Mouse (Mus musculus) midbrain, embryonic 10.5 days (tissue): Measurements from ENCODE around the gene Taar3. TPM values are rescaled to one million over a fixed set of nuclear protein-coding genes. Genes with fewer than 3 reads are reported as not detected.

Experiments used
- DNase-seq: peaks from one replicate; pipeline ENCODE4 v3.0.0-alpha.2; 2017; ENCODE audit warnings: low spot score
- H3K27ac ChIP-seq: fragments of 300-500 bp; sonication (generic); replicated peaks from 2 replicates; pipeline ENCODE4 v1.5.1; 2016; ENCODE audit warnings: mild to moderate bottlenecking
- H3K27me3 ChIP-seq: fragments of 300-500 bp; sonication (generic); 2 replicates; pipeline ENCODE4 v1.6.1; 2016; ENCODE audit warnings: low read depth, mild to moderate bottlenecking; ENCODE audit not compliant: poor library complexity, severe bottlenecking
- H3K36me3 ChIP-seq: fragments of 300-500 bp; sonication (generic); 2 replicates; pipeline ENCODE4 v1.6.1; 2016; ENCODE audit warnings: mild to moderate bottlenecking, moderate library complexity
- H3K4me1 ChIP-seq: fragments of 300-500 bp; sonication (generic); 2 replicates; pipeline ENCODE4 v1.6.1; 2016
- H3K4me3 ChIP-seq: fragments of 300-500 bp; sonication (generic); 2 replicates; pipeline ENCODE4 v1.5.1; 2016; ENCODE audit warnings: mild to moderate bottlenecking, moderate library complexity
- H3K9me3 ChIP-seq: fragments of 300-500 bp; sonication (generic); replicated peaks from 2 replicates; pipeline ENCODE4 v1.6.1; 2016; ENCODE audit warnings: mild to moderate bottlenecking
- WGBS: fragments of 180-500 bp; shearing (Covaris S2); methylation state at CpG from one replicate; pipeline ENCODE4 v1.1.7; 2016; 5-methylcytosine and 5-hydroxymethylcytosine counted together
- polyA plus RNA-seq: library from polyadenylated mRNA; unstranded; fragments of >200 nt; fragmentation: Nextera tagmentation; extraction: Ambion mirVana; gene quantifications from 2 replicates; pipeline ENCODE4 v1.2.1, GENCODE M21; 2016

The Taar3 gene
- polyA plus RNA-seq, 1 experiment from 2014 or later: not detected

DNA sequence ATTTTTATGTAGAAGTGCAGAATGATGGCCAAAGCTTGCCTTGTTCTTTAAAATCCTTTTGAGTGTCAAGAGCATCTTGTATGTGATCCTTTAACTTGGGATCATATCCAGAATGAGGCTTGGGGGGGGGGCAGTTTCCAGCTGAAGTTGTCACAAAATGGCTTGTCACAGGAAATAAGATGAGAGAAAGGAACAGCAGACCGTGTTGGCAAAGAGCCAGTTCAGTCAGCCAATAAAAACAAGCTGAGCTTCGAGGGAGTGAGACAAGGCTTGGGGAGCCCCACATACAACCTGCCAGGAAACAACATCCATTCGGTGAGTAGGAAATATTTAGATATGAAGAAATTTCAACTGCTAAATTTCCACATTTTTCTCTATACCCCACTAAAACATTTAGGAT lies 14.1 kb downstream of the Taar3 start:
- Histone ChIP-seq H3K9me3 (no peaks in the 10 kb centered on the region), H3K4me3 (no peak overlapping the region), H3K27me3 (no peaks in the 10 kb centered on the region), H3K4me1 (no peaks in the 10 kb centered on the region), H3K27ac (no peak overlapping the region), H3K36me3 (no peaks in the 10 kb centered on the region)
- DNase-seq: no peak
- WGBS: 84% methylated on average over 3 of the region's 3 CpGs

- no peak for DNase-seq
These were observed 15.7 kb downstream of the Taar3 start for GRCm38 (mm10) chr10:23964921-23965610.

GRCm38 (mm10) chr10:23970656-23971165 lies 21.4 kb downstream of the Taar3 start, which contains the start of gene Taar5:
Taar5 (plus strand) TSS chr10:23970706.
- Histone ChIP-seq H3K36me3 (no peaks in the 10 kb centered on the region), H3K4me1 (no peaks in the 10 kb centered on the region), H3K27ac (no peak within 1 kb of the TSS), H3K27me3 (no peaks in the 10 kb centered on the region), H3K4me3 (no peak within 1 kb of the TSS), H3K9me3 (no peaks in the 10 kb centered on the region)
- WGBS: 91% methylated on average over 11 of the region's 11 CpGs
- DNase-seq: no peak

More at GRCm38 (mm10) chr10:23964921-23965610, 15.7 kb downstream of the Taar3 start:
- no peaks in the 10 kb centered on the region for H3K4me1 ChIP-seq
- H3K4me3 ChIP-seq: no peak overlapping the region
- H3K36me3 ChIP-seq: no peaks in the 10 kb centered on the region
- no peak overlapping the region for H3K27ac ChIP-seq
- H3K9me3 ChIP-seq: no peaks in the 10 kb centered on the region
- no peaks in the 10 kb centered on the region for H3K27me3 ChIP-seq
- 88% methylated on average over 6 of the region's 6 CpGs for WGBS

DNA sequence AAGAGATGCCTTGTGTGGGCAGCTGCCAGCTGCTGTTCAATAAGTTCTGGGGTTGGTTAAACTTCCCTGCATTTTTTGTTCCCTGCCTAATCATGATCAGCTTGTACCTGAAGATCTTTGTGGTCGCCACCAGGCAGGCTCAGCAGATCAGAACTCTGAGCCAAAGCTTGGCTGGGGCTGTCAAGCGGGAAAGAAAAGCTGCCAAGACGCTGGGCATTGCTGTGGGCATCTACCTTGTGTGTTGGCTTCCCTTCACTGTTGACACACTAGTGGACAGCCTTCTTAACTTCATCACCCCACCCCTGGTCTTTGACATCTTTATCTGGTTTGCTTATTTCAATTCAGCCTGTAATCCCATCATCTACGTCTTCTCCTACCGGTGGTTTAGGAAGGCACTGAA lies 21.9 kb downstream of the Taar3 start:
- 84% methylated on average over 5 of the region's 5 CpGs for WGBS
- Histone ChIP-seq H3K9me3 (no peaks in the 10 kb centered on the region), H3K27ac (no peak overlapping the region), H3K27me3 (no peaks in the 10 kb centered on the region), H3K4me3 (no peak overlapping the region), H3K36me3 (no peaks in the 10 kb centered on the region), H3K4me1 (no peaks in the 10 kb centered on the region)
- no peak for DNase-seq

DNA sequence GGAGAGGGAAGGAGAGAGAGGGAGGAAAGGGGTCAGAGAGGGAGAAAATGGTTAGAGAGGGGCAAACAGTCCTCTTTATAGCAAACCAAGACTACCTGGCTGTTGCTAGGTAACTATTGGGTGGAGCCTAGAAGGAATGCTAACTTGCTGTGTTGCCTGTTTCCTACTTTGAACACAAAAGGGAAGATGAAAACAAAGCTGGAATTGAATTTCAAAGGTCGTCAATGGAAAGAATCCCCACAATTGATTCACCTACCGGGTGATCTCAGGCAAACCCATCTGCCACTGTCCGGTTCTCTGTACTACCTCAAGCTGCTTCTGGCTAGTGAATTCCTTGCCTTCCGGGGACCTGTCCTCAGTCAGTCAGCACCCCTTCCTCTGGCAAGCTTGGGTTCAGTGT lies 28.6 kb downstream of the Taar3 start:
- H3K9me3 ChIP-seq: no peaks in the 10 kb centered on the region
- DNase-seq: no peak
- no peaks in the 10 kb centered on the region for H3K36me3 ChIP-seq
- 48% methylated on average over 4 of the region's 4 CpGs for WGBS
- H3K4me3 ChIP-seq: no peak overlapping the region
- no peaks in the 10 kb centered on the region for H3K4me1 ChIP-seq
- H3K27me3 ChIP-seq: no peaks in the 10 kb centered on the region
- no peak overlapping the region for H3K27ac ChIP-seq

GRCm38 (mm10) chr10:23978901-23979705 lies 29.7 kb downstream of the Taar3 start:
- 45% methylated on average over 16 of the region's 16 CpGs for WGBS
- Histone ChIP-seq H3K27ac (no peak overlapping the region), H3K4me3 (no peak overlapping the region), H3K9me3 (no peaks in the 10 kb centered on the region), H3K27me3 (no peaks in the 10 kb centered on the region), H3K4me1 (peaks cover 3% of the 10 kb centered on the region; the same call in 1 of the 2 replicates), H3K36me3 (no peaks in the 10 kb centered on the region)
- DNase-seq: peak; percentile 77

DNA sequence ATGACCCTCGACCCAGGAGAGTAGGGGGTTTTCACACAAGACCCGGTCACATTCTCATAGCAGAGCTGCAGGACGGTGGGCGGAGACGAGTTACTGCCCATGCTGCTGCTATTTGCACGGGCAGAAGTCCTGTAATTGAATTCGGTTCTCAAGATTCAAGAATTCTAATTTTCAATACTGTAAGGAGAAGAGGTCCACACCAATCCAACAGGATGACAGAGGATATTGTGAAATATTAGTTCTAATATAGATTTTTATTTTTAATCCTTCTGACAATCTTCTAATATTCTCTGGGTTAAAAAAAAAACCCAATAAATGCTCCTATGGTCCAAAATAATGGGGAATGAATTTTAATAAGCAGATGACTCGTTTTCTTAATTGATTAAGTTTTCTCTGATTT lies 36.2 kb downstream of the Taar3 start, which contains the start of gene Taar6:
Gene Taar6, minus strand, starts transcription at position 101 of the 400 bp plus-strand sequence.
- H3K27me3 ChIP-seq: no peaks in the 10 kb centered on the region
- peaks cover 6% of the 10 kb centered on the region; the same call in 1 of the 2 replicates for H3K4me1 ChIP-seq
- H3K36me3 ChIP-seq: no peaks in the 10 kb centered on the region
- 0 out of 2 replicates have a peak, but pooled peaks cover 3% of the 10 kb centered on the region for H3K9me3 ChIP-seq
- WGBS: 78% methylated on average over 8 of the region's 8 CpGs
- no peak within 1 kb of the TSS for H3K4me3 ChIP-seq
- no peak for DNase-seq
- no peak within 1 kb of the TSS for H3K27ac ChIP-seq

GRCm38 (mm10) chr10:23986419-23986818 lies 37.1 kb downstream of the Taar3 start:
- H3K27me3 ChIP-seq: no peaks in the 10 kb centered on the region
- H3K36me3 ChIP-seq: no peaks in the 10 kb centered on the region
- 0 out of 2 replicates have a peak, but pooled peaks cover 3% of the 10 kb centered on the region for H3K9me3 ChIP-seq
- WGBS: 89% methylated on average over 5 of the region's 5 CpGs
- peaks cover 6% of the 10 kb centered on the region; the same call in 1 of the 2 replicates for H3K4me1 ChIP-seq
- no peak for DNase-seq
- no peak overlapping the region for H3K27ac ChIP-seq
- H3K4me3 ChIP-seq: no peak overlapping the region

- Histone ChIP-seq H3K27me3 (no peaks in the 10 kb centered on the region), H3K36me3 (no peaks in the 10 kb centered on the region), H3K4me1 (no peaks in the 10 kb centered on the region), H3K27ac (no peak within 1 kb of the TSS), H3K9me3 (0 out of 2 replicates have a peak, but pooled peaks cover 2% of the 10 kb centered on the region), H3K4me3 (no peak within 1 kb of the TSS)
- DNase-seq: no peak
- 86% methylated on average over 3 of the region's 3 CpGs for WGBS
These were observed 44.0 kb downstream of the Taar3 start, which contains the start of gene Taar7a for GRCm38 (mm10) chr10:23993381-23993780. Taar7a (minus strand) TSS chr10:23993481.

DNA sequence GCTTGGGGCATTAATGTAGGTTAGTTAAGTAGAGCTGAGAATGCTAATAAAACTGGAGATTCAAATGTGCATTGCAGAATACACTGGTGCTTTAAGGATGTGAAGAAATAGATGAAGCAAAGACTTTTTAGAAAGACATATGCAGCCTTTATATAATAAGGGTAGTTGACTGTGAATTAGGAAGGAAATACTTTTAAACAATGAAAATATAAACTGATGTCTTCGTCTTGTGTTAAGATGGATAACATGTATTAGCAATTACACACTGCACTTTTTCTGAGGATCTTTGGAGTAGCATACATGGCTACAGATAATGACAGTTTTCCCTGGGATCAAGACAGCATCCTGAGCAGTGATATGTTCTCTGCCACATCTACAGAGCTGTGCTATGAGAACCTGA lies 50.3 kb downstream of the Taar3 start, which contains the start of gene Taar7b:
Gene Taar7b, plus strand, starts transcription at position 301 of the 400 bp plus-strand sequence.
- no peak within 1 kb of the TSS for H3K4me3 ChIP-seq
- no peaks in the 10 kb centered on the region for H3K9me3 ChIP-seq
- no peaks in the 10 kb centered on the region for H3K4me1 ChIP-seq
- WGBS: 87% methylated on average over 1 of the region's 1 CpGs
- DNase-seq: no peak
- no peaks in the 10 kb centered on the region for H3K27me3 ChIP-seq
- H3K27ac ChIP-seq: no peak within 1 kb of the TSS
- no peaks in the 10 kb centered on the region for H3K36me3 ChIP-seq
